Comparison of ENCODE assay signal across 14 mouse cellular contexts in genomic region chr1:178803155-178803554, GRCm38 (mm10).
DNase-seq lines count a peak whose midpoint lies in the region; ATAC-seq lines count a peak whose summit lies in the region.
"Had no signal": no experiment of that assay in that cellular context is flagged by ENCODE, and none has a peak within 500 bp of the region (broad histone marks: within the 10 kb centered on the region; RNA-seq: fewer than 3 reads in every experiment).

No protein-coding gene starts in this region.

- whole genome bisulfite sequencing in kidney, embryonic 14.5 days, result 57% methylated on average over 3 of the region's 3 CpGs
- WGBS in heart, embryonic 14.5 days, result 3% methylated on average over 3 of the region's 3 CpGs

- H3K4me2 ChIP-seq in kidney, embryonic 14.5 days (replicated peaks; ENCODE audit: low read depth, low read length), result no peak overlapping the region
- no peak overlapping the region for H3K4me2 ChIP-seq in heart, embryonic 14.5 days (ENCODE audit: low read length)
- H3K4me2 ChIP-seq: embryonic facial prominence, embryonic 13.5 days; liver, embryonic 15.5 days had no signal

- no peak overlapping the region for H3K9ac ChIP-seq in kidney, embryonic 14.5 days (ENCODE audit: low read depth, low read length)
- no peak overlapping the region for H3K9ac ChIP-seq in heart, embryonic 14.5 days (ENCODE audit: low read length)
- H3K9ac ChIP-seq: embryonic facial prominence, embryonic 13.5 days; liver, embryonic 15.5 days had no signal

- intact Hi-C loops in left cerebral cortex, postnatal 10 days (cut with DNase I), result no loop called here

- no peaks in the 10 kb centered on the region for H3K36me3 ChIP-seq in kidney, embryonic 14.5 days (ENCODE audit: control insufficient read depth, insufficient read depth, low read length)
- H3K36me3 ChIP-seq in heart, embryonic 14.5 days (ENCODE audit: control insufficient read depth, insufficient read depth, low read length), result no peaks in the 10 kb centered on the region
- H3K36me3 ChIP-seq: embryonic facial prominence, embryonic 13.5 days; liver, embryonic 15.5 days had no signal

- H3K4me3 ChIP-seq in kidney, embryonic 14.5 days (ENCODE audit: low read length), result no peak overlapping the region
- no peak overlapping the region for H3K4me3 ChIP-seq in heart, embryonic 14.5 days (ENCODE audit: control insufficient read depth in 1 of 2, insufficient read depth in 1 of 2, low read depth in 1 of 2, low read length in 2 of 2)
- H3K4me3 ChIP-seq: embryonic facial prominence, embryonic 13.5 days; liver, embryonic 15.5 days had no signal

- H3K4me1 ChIP-seq in kidney, embryonic 14.5 days (ENCODE audit: control insufficient read depth, insufficient read depth, low read length), result 0 out of 2 replicates have a peak, but pooled peaks cover 3% of the 10 kb centered on the region
- H3K4me1 ChIP-seq in heart, embryonic 14.5 days (ENCODE audit: control insufficient read depth in 2 of 2, insufficient read depth in 2 of 2, low read length in 2 of 2), result peaks cover 24 to 61% of the 10 kb centered on the region in 2 experiments

- no peak overlapping the region for H3K27ac ChIP-seq in kidney, embryonic 14.5 days (ENCODE audit: low read depth, low read length)
- H3K27ac ChIP-seq in heart, embryonic 14.5 days (replicated peaks in 1 of 2; ENCODE audit: control insufficient read depth in 1 of 2, insufficient read depth in 1 of 2, low read depth in 2 of 2, low read length in 2 of 2), result peak overlapping the region; percentile 21 to 70; a peak in 3 of 4 replicates
- H3K27ac ChIP-seq: liver, embryonic 15.5 days had no signal

- H3K9me3 ChIP-seq in kidney, embryonic 14.5 days (ENCODE audit: control insufficient read depth, low read length), result no peaks in the 10 kb centered on the region
- no peaks in the 10 kb centered on the region for H3K9me3 ChIP-seq in heart, embryonic 14.5 days (ENCODE audit: control insufficient read depth, low read length)
- H3K9me3 ChIP-seq: embryonic facial prominence, embryonic 13.5 days; liver, embryonic 15.5 days had no signal

- DNase-seq in kidney, postnatal 14 days, result peak; percentile 10
- peak; percentile 25 for DNase-seq in NIH3T3 (ENCODE audit: low read depth)
- DNase-seq in cerebellum, adult 9-11 months, result peak; percentile 48
- DNase-seq in left cerebral cortex, postnatal 10 days (ENCODE audit: extremely low spot score in 1 of 2, low spot score in 2 of 2), result no peak
- no peak for DNase-seq in gastrocnemius, adult 8-10 months (ENCODE audit: low spot score in 2 of 2)
- DNase-seq in urinary bladder, postnatal 14 days (ENCODE audit: low spot score), result no peak
- DNase-seq: gastrocnemius, postnatal 10 days; kidney, adult 8-10 months; right cerebral cortex, postnatal 25 days had no signal

- no peak for ATAC-seq in kidney, embryonic 14.5 days (ENCODE audit: low FRiP score, low TSS enrichment)
- ATAC-seq in heart, embryonic 14.5 days (ENCODE audit: insufficient number of reproducible peaks, insufficient read depth, low FRiP score, low read depth), result peak; percentile 81

- H3K27me3 ChIP-seq in kidney, embryonic 14.5 days (ENCODE audit: control insufficient read depth, insufficient read depth, low read length), result no peaks in the 10 kb centered on the region
- no peaks in the 10 kb centered on the region for H3K27me3 ChIP-seq in heart, embryonic 14.5 days (ENCODE audit: control insufficient read depth, insufficient read depth, low read length)
- H3K27me3 ChIP-seq: CH12.LX; embryonic facial prominence, embryonic 13.5 days had no signal

Comparison
In these comparisons a context has a peak if more than half of its experiments do, and no peak if none do; other contexts are left out.
1. DNase-seq: peak in kidney, postnatal 14 days (single experiment), NIH3T3 (single experiment) and cerebellum, adult 9-11 months (single experiment); none in left cerebral cortex, postnatal 10 days (0 of 2), gastrocnemius, adult 8-10 months (0 of 2) and urinary bladder, postnatal 14 days (single experiment).